Mouse (Mus musculus): ENCODE data around the gene Map2k7.

DNA sequence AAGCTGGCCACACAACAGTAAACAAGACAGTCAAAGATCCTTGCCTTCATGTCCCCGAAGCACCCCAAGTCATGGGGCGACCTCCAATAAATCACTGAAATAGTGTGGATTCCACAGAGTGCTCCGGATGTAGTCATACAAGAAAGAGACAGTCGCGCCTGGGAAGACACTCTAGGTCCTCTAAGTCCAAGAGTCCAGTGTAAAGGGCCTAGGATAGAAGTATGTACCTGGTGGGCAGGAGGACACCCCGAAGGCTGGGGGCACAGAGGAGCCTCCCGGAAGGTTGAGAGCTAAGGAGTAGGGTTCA is 45.0 kb upstream of the Map2k7 start:
- TF ChIP-seq CTCF (IDR thresholded peaks at IDR 0.05; ENCODE audit: borderline replicate concordance, insufficient read depth, low read depth, low read length) (no peak), POLR2A (IDR thresholded peaks at IDR 0.05; ENCODE audit: borderline replicate concordance, insufficient read depth, low read length) (no peak)

All from cerebellum, adult 2 months (tissue).